Mouse (Mus musculus): ENCODE measurements around the gene Crnkl1.

Crnkl1 gene

DNA sequence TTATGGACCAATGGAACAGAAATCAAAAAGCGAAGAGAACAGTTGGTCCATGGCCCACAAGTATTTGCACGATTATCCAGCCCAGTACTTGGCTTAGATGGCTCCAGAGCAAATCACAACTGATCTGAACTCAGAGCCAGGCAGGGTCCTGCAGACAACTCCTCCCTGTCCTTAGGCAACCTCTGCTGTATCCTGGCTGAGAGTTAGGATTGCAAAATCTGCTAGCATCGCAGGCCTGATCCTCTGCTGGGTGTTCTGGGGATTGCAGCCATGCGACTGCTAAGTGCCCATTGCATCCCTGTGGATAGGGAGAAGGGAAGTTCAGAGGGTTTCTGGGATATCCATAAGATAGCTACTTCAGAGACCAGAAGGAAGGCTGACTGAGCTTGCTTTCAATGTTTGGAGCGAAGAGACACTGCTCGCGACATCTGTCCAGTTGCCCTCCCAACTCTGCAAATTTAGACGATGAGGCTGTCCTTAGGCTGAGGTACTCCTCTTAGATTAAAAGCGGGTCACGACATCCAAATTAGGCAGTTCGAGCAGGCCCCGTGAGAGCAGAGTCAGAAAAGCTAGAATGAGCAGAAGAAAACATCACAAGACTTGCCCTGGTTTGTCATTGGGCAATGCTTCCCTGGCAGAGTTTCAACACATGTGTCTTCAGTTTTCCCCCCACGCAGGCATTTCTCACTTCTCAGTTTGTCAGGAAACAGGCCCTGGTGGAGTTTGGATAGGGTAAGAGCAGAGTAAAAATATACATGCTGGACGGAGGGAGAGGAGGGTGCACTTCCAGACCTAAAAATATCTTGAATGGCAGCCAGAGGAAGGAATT, 46.7 kb downstream of the Crnkl1 start:
- CTCF ChIA-PET: interaction anchor here in 2 of 4 experiments (0.6 to 1.3 kb wide), 3 partner anchors 94 to 303 kb away, joined by 3 read pairs; no protein-coding TSS in a partner anchor
- POLR2A ChIA-PET: interaction anchor here in 1 of 4 experiments (1.2 to 2.3 kb wide), 2 partner anchors 10 to 28 kb away, joined by 3 to 6 read pairs; no protein-coding TSS in a partner anchor

DNA sequence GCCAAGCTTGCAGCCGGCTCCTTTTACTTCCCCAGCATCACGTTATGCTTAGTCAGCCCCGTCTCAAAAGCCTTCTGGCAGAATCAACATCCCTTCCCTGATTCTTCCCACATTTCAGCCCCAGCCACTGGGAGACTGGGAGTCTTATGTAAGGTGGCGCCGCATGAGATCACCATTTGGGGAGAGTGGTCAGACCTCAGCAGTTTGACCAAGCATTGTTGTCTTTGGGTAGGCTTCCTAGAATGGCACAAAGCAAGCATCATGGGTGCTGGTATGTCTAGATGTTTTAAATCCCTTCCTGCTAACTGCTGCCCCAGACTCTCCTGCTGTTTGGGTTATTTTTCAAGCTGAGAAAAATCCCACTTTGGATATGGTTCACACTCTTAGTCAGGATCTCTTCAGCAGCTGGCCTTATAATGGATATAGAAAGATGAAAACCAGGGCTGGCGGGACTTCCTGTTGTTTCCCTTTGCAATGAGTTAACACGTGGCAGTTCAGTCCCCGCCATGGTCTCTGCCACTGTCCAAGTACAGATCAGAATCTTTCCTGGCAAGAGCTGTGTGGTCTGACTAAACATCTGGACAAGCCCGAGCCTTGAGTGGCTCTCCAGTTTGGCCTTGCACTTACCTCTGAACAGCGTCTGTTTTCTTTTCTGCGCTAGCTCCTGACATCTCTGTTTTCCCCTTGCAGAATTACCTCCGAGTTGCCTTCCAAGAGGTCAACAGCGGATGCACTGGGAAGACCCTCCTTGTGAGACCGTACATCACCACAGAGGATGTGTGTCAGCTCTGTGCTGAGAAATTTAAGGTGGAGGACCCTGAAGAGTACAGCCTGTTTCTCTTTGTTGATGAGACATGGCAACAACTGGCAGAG, 49.7 kb downstream of the Crnkl1 start:
- CTCF ChIA-PET: interaction anchor here in 3 of 4 experiments (0.7 to 1.1 kb wide), 3 partner anchors 10 to 25 kb away, joined by 3 read pairs; no protein-coding TSS in a partner anchor
- POLR2A ChIA-PET: interaction anchor here in 3 of 4 experiments (1.2 to 2.6 kb wide), 5 partner anchors 10 to 25 kb away, joined by 3 to 10 read pairs (median 3); no protein-coding TSS in a partner anchor

DNA sequence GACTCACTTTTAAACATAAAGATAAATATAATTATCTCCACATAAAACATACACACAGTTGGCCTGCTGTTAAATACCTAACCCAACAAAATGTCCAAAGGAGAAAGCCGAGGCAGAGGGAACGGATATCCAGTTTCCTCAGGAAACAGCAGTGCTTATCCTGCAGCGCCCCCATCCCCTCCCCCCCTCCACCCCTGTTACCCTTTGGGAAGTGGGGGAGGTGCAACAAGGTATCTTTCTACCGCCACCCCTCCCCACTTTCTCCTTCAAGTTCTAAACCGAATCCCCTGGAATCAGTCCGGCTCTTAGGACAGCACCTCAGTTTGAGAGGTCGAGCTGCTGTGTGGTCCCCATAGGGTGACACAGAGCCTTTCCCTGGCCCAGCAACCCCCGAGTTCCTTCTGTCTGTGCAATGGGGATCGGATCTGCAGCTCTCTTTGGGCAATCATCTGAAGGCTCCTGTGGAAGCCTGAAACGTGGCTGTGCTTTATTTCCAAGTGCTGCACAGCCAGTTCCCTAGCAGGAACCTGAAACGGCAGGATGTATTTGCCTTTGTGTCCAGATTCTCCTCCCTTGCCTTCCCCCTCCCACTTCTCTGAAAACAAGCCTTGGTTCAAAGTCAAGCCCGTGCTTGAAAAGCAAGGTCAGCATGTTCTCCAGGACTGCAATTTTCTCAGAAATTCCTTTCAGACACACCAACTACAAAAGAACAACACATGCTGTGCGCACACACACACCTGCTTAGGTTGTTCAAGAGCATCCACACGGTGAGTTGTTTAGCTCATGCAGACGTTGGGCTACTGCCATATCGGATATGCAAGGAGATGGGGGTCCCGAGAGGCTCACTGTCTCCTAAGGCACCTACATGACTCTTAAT, 50.5 kb downstream of the Crnkl1 start:
- POLR2A ChIA-PET: interaction anchor here (0.7 to 2.6 kb wide), 6 partner anchors 9 to 466 kb away, joined by 3 to 10 read pairs (median 5); no protein-coding TSS in a partner anchor
- CTCF ChIA-PET: interaction anchor here in 3 of 4 experiments (0.7 to 1.1 kb wide), 4 partner anchors 10 to 51 kb away, joined by 3 read pairs; no protein-coding TSS in a partner anchor

DNA sequence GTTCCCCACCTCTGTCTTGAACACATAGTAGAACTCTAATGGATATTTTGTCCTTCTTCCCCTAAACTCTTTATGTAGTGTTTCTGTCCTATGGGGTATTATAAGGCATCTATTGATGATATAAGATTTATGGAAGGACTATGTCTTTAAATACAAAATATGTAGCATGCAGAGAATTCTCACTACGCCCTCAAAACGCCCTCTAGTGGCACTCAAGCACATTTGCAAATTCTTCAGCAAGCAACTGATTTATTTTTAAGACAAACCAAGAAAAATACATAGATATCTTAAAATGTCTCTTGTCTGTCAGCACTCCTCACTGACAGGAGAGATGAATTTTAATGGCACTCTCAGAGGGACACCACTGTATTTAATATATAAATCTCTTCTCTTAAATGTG, 52.4 kb downstream of the Crnkl1 start:
- ChIA-PET CTCF (interaction anchor here in 1 of 4 experiments (0.9 kb wide), 1 partner anchor 71 kb away, joined by 3 read pairs; no protein-coding TSS in a partner anchor), POLR2A (no interaction called here)

DNA sequence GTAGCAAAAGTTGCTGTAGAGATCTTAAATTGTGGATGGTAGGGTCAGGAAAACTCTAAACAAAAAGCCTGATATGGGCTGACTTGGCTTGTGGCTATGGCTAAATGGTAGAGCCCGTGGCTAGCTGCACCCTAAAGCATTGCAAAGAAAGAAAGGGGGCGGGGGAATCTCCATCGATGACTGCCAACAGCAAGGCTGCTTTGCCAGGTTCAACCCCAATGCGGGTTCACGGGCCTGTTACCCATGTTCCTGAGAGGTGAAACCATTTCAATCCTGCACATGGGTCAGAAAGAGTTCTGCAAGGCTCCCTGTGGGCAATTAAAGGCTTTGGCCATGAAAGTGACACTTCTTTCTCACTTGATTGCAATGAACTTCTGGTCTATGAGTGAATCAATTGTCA, 52.9 kb downstream of the Crnkl1 start:
- ChIA-PET POLR2A (interaction anchor here in 1 of 4 experiments (1.3 kb wide), 1 partner anchor 22 kb away, joined by 3 read pairs; no protein-coding TSS in a partner anchor), CTCF (interaction anchor here in 1 of 4 experiments (1.4 kb wide), 1 partner anchor 9 kb away, joined by 6 read pairs; no protein-coding TSS in a partner anchor)

DNA sequence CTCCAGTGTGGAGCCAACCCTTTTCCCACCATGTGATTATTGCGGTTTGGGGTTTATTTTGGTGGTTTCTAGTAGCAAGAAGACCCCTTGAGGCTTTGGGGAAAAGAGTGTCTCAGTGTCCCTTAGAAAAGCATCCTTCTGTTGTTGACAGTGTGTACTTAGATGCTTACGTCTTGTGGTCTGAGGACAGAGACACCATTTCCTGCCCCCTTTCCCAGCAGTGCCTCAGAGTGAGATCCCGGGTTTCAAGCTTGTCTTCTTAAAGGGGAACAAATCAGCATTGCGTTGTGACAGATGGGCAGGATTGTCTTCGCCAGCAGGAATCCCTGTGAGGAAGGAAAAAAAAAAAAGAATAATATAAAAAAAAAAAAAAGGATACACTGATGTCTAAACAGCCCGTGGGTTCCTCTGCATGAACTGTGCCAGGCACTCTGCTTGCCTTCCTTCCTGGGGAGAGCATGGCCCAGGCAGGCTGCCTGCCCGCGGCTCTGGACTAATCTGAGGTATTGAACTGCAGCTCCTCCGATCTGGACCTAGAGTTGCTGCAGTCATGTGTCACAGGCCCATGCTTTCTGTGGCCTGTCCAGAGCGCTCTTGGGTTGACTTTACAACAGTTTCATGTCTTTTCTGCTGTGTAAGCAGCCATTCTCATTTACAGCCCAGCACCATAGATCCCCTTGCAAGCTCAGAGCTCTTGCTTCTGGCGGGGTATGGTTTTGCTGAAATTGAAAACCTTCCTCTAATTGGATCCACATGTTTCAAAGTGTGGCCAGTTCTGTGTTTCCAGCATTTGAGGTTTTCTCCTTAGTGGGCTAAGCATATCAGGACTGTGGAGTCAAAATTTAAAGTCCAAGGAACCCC, 53.7 kb downstream of the Crnkl1 start:
- ChIA-PET CTCF (interaction anchor here in 2 of 4 experiments (0.7 to 1.4 kb wide), 2 partner anchors 10 to 114 kb away, joined by 6 read pairs; no protein-coding TSS in a partner anchor), POLR2A (interaction anchor here in 2 of 4 experiments (0.6 to 1.5 kb wide), 4 partner anchors 18 to 21 kb away, joined by 3 to 4 read pairs (median 3); partner anchors contain the start of gene Naa20 (in 1 of the 2))

DNA sequence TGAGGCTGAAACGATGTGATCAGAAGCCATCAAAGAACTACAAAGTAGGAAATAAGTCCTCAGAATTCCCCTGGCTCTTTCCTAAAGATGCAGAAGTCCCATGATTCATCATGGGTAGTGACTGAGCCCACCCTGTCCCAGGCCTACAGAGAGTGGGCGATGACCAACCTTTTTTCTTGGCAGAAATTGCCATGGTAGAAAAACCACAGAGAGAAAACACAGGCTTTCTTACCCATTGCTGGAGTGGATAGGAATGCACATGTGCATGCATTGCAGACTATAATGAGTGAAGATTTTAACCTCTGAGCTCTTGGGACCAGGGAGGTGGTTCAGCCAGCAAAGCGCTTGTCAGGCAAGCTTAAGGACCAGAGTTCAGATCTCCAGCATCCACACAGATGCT, 57.6 kb downstream of the Crnkl1 start:
- CTCF ChIA-PET: no interaction called here
- POLR2A ChIA-PET: interaction anchor here in 1 of 4 experiments (0.6 kb wide), 1 partner anchor 56 kb away, joined by 4 read pairs; no protein-coding TSS in a partner anchor

DNA sequence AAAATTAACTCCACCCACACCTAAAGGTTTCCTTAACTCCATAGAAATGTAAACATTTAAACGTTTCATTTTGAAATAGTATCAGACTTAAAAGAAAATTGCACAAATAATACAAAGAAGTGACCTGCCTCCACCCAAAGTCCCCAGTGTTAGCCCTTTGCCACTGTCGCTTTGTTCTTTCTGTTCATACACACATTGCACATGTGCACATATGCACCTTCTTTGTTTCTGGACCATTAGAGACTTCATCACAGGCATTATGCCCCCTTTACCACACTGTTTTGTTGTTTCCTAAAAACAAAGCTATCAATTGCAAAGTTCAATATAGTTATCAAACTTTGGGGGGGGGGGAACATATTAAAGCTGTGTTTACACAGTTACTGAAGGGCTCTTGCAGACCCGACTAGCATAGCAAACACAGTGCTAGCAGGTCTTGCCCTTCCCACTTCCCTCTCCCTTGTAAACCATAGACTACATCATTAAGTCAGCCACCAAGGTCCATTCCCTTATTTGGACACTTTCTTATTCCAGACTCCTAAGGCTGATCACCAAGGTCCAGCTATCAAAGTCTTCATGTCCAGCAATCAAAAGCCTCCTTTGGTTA, 59.8 kb downstream of the Crnkl1 start:
- CTCF ChIA-PET: interaction anchor here in 1 of 4 experiments (0.6 kb wide), 1 partner anchor 14 kb away, joined by 9 read pairs; no protein-coding TSS in a partner anchor

DNA sequence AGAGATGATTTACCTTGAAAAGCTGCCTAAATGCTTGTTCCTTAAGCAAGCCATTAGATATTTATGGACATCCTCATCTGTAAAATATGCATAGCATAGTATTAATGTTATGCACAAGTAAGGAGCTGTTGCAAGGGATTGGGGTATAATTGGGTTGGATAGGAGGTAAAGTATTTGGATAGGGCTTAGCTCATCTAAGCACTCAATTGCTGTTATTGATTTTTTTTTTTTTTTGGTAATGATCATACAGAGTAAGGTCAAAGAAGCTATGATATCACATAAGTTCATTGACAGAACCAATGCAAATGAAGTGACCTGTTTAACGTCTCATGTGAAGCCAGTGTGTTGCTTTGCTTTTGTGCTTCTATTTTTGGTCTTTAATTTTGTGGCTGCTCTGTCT, 60.9 kb downstream of the Crnkl1 start:
- ChIA-PET POLR2A (interaction anchor here in 1 of 4 experiments (0.9 to 3.2 kb wide), 2 partner anchors 10 to 11 kb away, joined by 3 to 10 read pairs; no protein-coding TSS in a partner anchor), CTCF (interaction anchor here in 2 of 4 experiments (0.6 to 1.2 kb wide), 2 partner anchors 29 to 1110 kb away, joined by 3 to 4 read pairs; no protein-coding TSS in a partner anchor)

More for the DNA sequence above, 59.8 kb downstream of the Crnkl1 start:
- POLR2A ChIA-PET: interaction anchor here in 3 of 4 experiments (0.5 to 3.2 kb wide), 8 partner anchors 10 to 1935 kb away, joined by 3 to 10 read pairs (median 3); no protein-coding TSS in a partner anchor

DNA sequence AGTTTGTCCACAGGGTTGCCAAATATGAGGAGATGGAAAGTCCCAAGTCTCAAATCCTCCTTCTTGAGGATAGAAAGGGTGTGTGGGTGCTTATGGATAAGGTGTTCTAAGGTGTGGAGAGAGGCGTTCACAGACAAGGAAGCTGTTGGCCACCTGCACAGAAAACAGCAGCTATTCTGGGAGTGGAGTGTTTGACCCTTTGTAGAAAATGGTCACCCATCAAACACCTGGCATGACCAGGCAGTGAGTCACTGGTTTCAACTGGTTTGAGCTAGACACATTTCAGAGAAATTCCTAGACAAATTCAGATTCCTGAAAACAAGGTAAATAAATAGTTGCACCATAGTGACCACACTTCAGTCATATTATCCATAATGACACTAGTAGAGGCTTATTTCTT, 62.7 kb downstream of the Crnkl1 start:
- ChIA-PET CTCF (interaction anchor here in 1 of 4 experiments (1.6 kb wide), 1 partner anchor 11 kb away, joined by 3 read pairs; no protein-coding TSS in a partner anchor), POLR2A (interaction anchor here in 1 of 4 experiments (1.2 kb wide), 1 partner anchor 12 kb away, joined by 3 read pairs; no protein-coding TSS in a partner anchor)

DNA sequence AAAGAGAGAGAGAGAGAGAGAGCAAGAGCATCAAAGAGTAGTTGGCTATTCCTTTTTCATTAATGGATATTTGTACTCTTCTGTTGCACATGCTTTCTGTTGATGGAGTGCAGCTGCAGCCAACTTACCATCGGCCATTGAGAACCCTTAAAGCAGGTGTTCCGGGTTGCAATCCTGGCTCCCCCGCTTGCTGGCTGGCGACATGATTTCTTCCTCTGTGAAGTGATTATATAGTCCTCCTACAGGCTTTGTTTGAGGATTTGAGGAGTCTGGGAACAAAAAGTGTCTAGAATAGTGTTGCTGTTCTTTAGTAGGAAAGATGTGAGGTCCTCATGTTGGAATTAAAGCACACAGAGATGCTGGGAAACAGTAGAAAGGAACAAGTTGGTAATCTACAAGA, 63.5 kb downstream of the Crnkl1 start:
- ChIA-PET POLR2A (interaction anchor here in 1 of 4 experiments (0.6 kb wide), 1 partner anchor 16 kb away, joined by 6 read pairs; no protein-coding TSS in a partner anchor), CTCF (interaction anchor here in 2 of 4 experiments (0.6 to 1.6 kb wide), 2 partner anchors 9 to 12 kb away, joined by 3 to 5 read pairs; no protein-coding TSS in a partner anchor)
